Mouse (Mus musculus) myocyte (in vitro differentiated cells): Measurements from ENCODE around the gene Pdzd2. TPM values are rescaled to one million over a fixed set of nuclear protein-coding genes. Genes with fewer than 3 reads are reported as not detected.

Source experiments
- H3K27me3 ChIP-seq: one replicate; pipeline ENCODE4 v1.6.1; 2011; ENCODE audit not compliant: control insufficient read depth, insufficient read depth, insufficient read length
- H3K36me3 ChIP-seq: one replicate; pipeline ENCODE4 v1.6.1; 2011; ENCODE audit not compliant: control insufficient read depth, insufficient read depth
- H3K4me2 ChIP-seq: one replicate; pipeline ENCODE4 v1.6.1; 2011; ENCODE audit warnings: low read depth, control low read depth
- H3K4me3 ChIP-seq: one replicate; pipeline ENCODE4 v1.5.1; 2011; ENCODE audit warnings: mild to moderate bottlenecking, control low read depth, moderate library complexity
- H3K79me2 ChIP-seq: one replicate; pipeline ENCODE4 v1.6.1; 2011; ENCODE audit not compliant: control insufficient read depth, insufficient read depth
- H3ac ChIP-seq: one replicate; pipeline ENCODE4 v1.6.1; 2011; ENCODE audit not compliant: control insufficient read depth, insufficient read length
- CEBPB ChIP-seq: IDR thresholded peaks from 2 replicates; pipeline ENCODE4 v1.6.1; 2011; ENCODE audit warnings: mild to moderate bottlenecking, moderate library complexity; ENCODE audit not compliant: poor library complexity, insufficient read depth, severe bottlenecking
- E2F4 ChIP-seq: IDR thresholded peaks from one replicate; pipeline ENCODE4 v1.6.1; 2011; ENCODE audit warnings: mild to moderate bottlenecking, control low read depth, moderate library complexity; ENCODE audit not compliant: insufficient read depth
- MAX ChIP-seq: IDR thresholded peaks from one replicate; pipeline ENCODE4 v1.6.1; 2011; ENCODE audit warnings: low read depth, mild to moderate bottlenecking, control low read depth
- MYOD1 ChIP-seq, 3 experiments: IDR thresholded peaks; one replicate each; pipeline ENCODE4 v1.6.1; 2011; ENCODE audit warnings: control low read depth in 2 of 3, low read depth in 2 of 3, mild to moderate bottlenecking in 2 of 3, moderate library complexity in 1 of 3; ENCODE audit not compliant: insufficient read length in 2 of 3, control insufficient read depth in 1 of 3
- MYOG ChIP-seq, 3 experiments: IDR thresholded peaks; one replicate each; pipeline ENCODE4 v1.6.1; 2011; ENCODE audit warnings: control low read depth in 2 of 3, low read depth in 2 of 3, mild to moderate bottlenecking in 2 of 3; ENCODE audit not compliant: insufficient read length in 2 of 3, control insufficient read depth in 1 of 3, insufficient read depth in 1 of 3
- POLR2A ChIP-seq: IDR thresholded peaks from one replicate; pipeline ENCODE4 v1.6.1; 2011; ENCODE audit warnings: low read depth, mild to moderate bottlenecking, control low read depth, moderate library complexity; ENCODE audit not compliant: insufficient read length
- POLR2AphosphoS2 ChIP-seq: IDR thresholded peaks from one replicate; pipeline ENCODE4 v1.6.1; 2011; ENCODE audit warnings: low read depth, control low read depth; ENCODE audit not compliant: insufficient read length
- REST ChIP-seq: IDR thresholded peaks from one replicate; pipeline ENCODE4 v1.6.1; 2011; ENCODE audit warnings: mild to moderate bottlenecking, control low read depth, moderate library complexity; ENCODE audit not compliant: insufficient read depth, insufficient read length
- SRF ChIP-seq: IDR thresholded peaks from one replicate; pipeline ENCODE4 v1.6.1; 2011; ENCODE audit warnings: low read depth; ENCODE audit not compliant: control insufficient read depth, insufficient read length
- TCF12 ChIP-seq: IDR thresholded peaks from one replicate; pipeline ENCODE4 v1.6.1; 2011; ENCODE audit warnings: mild to moderate bottlenecking, control low read depth; ENCODE audit not compliant: poor library complexity, insufficient read depth, severe bottlenecking
- TCF3 ChIP-seq: IDR thresholded peaks from one replicate; pipeline ENCODE4 v1.6.1; 2011; ENCODE audit warnings: low read depth, control low read depth; ENCODE audit not compliant: insufficient read length
- USF1 ChIP-seq: IDR thresholded peaks from one replicate; pipeline ENCODE4 v1.6.1; 2011; ENCODE audit warnings: low read depth, mild to moderate bottlenecking, control low read depth, moderate library complexity
- polyA plus RNA-seq: library from polyadenylated mRNA; unstranded; fragments of >200 nt; fragmentation: generic; extraction: Trizol; gene quantifications from one replicate; pipeline ENCODE4 v1.2.1, GENCODE M21; 2012; ENCODE audit warnings: missing spikeins

Pdzd2 gene
- polyA plus RNA-seq, 1 experiment: 0.01 TPM

DNA sequence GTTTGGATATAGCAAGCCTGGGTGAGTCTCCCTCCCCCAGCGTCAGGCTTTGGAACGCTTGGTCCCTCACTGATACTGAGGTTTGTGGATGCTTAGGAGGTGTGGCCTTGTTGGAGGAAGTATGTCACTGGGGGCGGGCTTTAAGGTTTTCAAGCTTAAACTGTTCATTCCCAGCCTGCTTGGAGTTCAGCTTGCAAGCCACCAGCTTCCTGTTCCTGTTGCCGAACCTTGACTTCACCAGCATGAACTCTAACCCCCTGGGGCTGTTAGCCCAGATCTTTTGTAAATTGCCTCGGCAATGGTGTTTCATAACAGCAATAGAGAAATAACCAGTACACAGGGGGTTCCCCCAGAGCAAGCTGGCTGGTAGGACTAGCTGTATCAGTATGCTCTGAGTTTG is 260.4 kb downstream of the Pdzd2 start:
- peaks cover 4% of the 10 kb centered on the region for H3K27me3 ChIP-seq
- H3ac ChIP-seq: no peak overlapping the region
- no peaks in the 10 kb centered on the region for H3K36me3 ChIP-seq
- TF ChIP-seq E2F4: no peak
- no peak for TF ChIP-seq REST
- no peak for TF ChIP-seq SRF
- no peak for TF ChIP-seq CEBPB
- H3K4me3 ChIP-seq: no peak overlapping the region
- H3K4me2 ChIP-seq: no peak overlapping the region
- no peaks in the 10 kb centered on the region for H3K79me2 ChIP-seq

DNA sequence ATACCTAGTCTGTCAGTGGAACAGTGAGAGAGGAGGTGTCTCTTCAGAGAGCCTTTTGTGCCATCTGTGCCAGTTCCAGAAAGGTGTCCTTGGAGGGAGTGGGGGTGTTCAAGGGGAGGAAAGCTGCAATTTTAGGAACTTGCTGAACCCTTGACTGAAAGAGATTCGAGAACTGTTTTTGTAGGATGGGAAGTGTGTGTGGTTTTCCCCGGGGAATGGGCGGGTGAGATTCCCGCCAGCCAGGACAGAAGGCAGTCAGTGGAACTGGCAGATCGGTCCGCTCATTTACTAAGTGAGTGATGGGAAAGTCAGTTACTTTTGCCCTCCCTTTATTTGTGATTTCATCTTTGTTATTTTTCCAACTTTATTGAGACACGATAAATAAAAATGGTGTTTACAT is 266.1 kb downstream of the Pdzd2 start:
- Histone ChIP-seq H3K27me3 (no peaks in the 10 kb centered on the region), H3K4me2 (no peak overlapping the region), H3K4me3 (no peak overlapping the region), H3ac (no peak overlapping the region), H3K79me2 (no peaks in the 10 kb centered on the region), H3K36me3 (no peaks in the 10 kb centered on the region)
- TF ChIP-seq SRF: no peak
- no peak for TF ChIP-seq MYOD1 (IDR thresholded peaks at IDR 0.05; ENCODE audit: control insufficient read depth in 1 of 3, insufficient read length in 2 of 3, low read depth in 2 of 3)

DNA sequence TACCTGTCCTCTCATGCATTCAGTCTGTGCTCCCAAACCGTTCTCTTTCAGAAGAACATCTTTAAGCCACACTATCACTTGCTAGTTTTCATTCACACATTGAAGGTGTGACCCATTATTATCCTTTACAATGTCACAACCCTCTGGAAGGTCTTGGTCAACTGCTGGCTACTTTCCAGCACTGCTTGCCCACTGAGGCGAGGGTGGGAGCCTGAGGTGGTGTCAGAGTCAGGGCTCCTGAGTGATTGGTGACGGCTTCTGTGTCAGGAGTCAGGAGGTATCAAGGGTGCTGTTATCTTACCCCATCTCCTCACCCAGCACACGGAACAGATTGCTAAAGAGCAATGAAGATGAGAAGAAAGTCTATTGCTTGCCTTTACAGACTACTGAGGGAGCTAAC is 267.1 kb downstream of the Pdzd2 start:
- H3K4me2 ChIP-seq: no peak overlapping the region
- H3K36me3 ChIP-seq: no peaks in the 10 kb centered on the region
- TF ChIP-seq MYOG (IDR thresholded peaks at IDR 0.05; ENCODE audit: control insufficient read depth in 1 of 3, insufficient read depth in 1 of 3, insufficient read length in 2 of 3, low read depth in 2 of 3): no peak
- no peak for TF ChIP-seq USF1
- TF ChIP-seq CEBPB: no peak
- TF ChIP-seq E2F4: no peak
- no peak for TF ChIP-seq TCF12
- TF ChIP-seq REST: no peak
- TF ChIP-seq MAX: no peak
- TF ChIP-seq SRF: no peak
- no peak for TF ChIP-seq POLR2A
- TF ChIP-seq TCF3: no peak
- no peak for TF ChIP-seq MYOD1 (IDR thresholded peaks at IDR 0.05; ENCODE audit: control insufficient read depth in 1 of 3, insufficient read length in 2 of 3, low read depth in 2 of 3)
- no peak for TF ChIP-seq POLR2AphosphoS2
- H3ac ChIP-seq: no peak overlapping the region
- no peaks in the 10 kb centered on the region for H3K79me2 ChIP-seq
- H3K4me3 ChIP-seq: no peak overlapping the region
- H3K27me3 ChIP-seq: no peaks in the 10 kb centered on the region

DNA sequence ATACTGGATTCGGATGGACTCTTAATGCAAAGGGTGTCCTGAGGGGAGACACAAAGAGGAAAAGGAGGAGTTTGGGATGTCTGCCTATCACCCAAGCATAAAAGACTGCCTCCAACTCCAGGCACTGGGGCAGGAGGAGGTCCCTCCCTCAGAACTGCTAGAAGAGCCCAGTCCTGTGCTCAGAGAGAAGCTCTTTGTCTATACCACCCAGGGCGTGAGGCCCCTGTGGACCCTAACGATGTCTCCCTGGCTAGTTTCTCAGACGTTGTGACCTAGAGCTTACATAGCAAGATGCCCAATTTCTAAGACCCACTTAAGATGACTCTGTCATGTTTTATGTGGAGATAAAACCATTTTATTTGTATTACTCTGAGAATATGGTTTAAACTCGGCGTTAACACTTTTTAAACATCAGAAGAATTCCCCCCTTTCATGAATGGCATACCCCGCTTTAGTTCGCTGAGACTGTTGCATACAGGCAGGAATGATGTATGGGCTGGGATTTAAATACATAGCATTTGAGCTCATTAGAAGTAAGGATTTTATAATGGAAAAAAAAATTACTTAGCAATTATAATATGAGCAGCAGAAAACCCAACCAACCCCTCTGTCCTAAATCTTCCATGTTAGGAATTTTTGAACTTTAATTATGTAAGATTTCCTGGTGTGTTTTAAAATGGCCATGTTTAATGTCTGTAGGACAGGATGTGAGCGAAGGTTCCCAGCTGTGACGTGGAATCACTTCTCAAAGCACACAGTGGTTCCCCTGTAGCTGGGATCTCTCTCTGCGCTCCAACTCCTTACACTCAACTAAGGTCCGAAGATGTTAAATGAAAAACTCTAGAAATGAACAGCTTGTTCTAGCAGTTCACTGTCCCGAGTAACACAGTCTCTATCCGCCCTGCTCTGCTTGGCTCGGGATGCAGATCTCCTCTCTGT is 268.6 kb downstream of the Pdzd2 start:
- TF ChIP-seq USF1: no peak
- TF ChIP-seq MYOD1 (IDR thresholded peaks at IDR 0.05; ENCODE audit: control insufficient read depth in 1 of 3, insufficient read length in 2 of 3, low read depth in 2 of 3): no peak
- Histone ChIP-seq H3K4me3 (no peak overlapping the region), H3ac (no peak overlapping the region), H3K36me3 (no peaks in the 10 kb centered on the region), H3K27me3 (peaks cover 6% of the 10 kb centered on the region), H3K4me2 (no peak overlapping the region), H3K79me2 (no peaks in the 10 kb centered on the region)

DNA sequence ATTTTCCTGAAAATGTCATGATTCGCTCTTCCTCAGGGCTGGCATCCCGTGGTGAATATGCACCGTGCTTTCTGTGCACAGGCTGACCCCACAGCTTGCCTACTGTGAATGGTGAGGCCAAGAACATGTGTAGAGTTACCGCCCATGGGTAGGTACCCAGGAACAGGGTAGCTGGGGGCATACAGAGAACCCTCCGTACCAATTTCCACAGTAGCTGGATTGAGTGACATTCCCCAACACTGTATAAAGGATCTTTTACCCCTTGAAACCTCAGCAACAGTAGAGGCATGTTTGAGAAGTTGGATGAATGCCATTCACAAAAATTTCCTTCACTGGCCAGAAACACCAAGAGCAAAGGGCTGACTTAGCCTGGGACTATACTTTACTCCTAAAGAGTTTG is 271.1 kb downstream of the Pdzd2 start:
- H3K79me2 ChIP-seq: no peaks in the 10 kb centered on the region
- no peak overlapping the region for H3K4me3 ChIP-seq
- H3K36me3 ChIP-seq: no peaks in the 10 kb centered on the region
- TF ChIP-seq POLR2AphosphoS2 (no peak), MYOD1 (IDR thresholded peaks at IDR 0.05; ENCODE audit: control insufficient read depth in 1 of 3, insufficient read length in 2 of 3, low read depth in 2 of 3) (no peak)
- no peak overlapping the region for H3K4me2 ChIP-seq
- peaks cover 11% of the 10 kb centered on the region for H3K27me3 ChIP-seq
- no peak overlapping the region for H3ac ChIP-seq

DNA sequence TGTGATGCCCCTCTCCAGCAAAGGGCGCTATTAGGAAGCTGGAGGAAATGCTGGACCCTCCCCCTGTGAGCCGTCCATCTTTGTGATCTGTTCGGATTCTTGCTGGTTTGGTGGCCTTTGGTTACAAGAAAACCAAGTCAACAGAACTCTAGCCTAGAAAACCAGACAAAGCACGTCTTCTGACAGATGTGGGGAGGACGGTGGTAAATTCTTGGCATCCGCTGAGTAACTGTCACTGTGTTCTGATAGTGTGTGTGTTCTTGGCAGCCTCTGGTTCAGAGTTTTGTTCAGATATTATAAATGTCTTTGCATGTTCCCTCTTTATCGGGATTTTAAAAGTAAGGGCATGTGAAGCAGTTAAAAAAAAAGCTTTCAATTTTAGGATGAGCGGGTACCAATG is 274.0 kb downstream of the Pdzd2 start:
- H3K4me3 ChIP-seq: no peak overlapping the region

More for the DNA sequence above, 274.0 kb downstream of the Pdzd2 start:
- H3K4me2 ChIP-seq: no peak overlapping the region
- H3ac ChIP-seq: no peak overlapping the region
- TF ChIP-seq TCF12 (no peak), POLR2AphosphoS2 (no peak), CEBPB (no peak), REST (no peak), MYOD1 (IDR thresholded peaks at IDR 0.05; ENCODE audit: control insufficient read depth in 1 of 3, insufficient read length in 2 of 3, low read depth in 2 of 3) (no peak), E2F4 (no peak), TCF3 (no peak), MAX (no peak)
- no peaks in the 10 kb centered on the region for H3K79me2 ChIP-seq
- H3K27me3 ChIP-seq: peaks cover 11% of the 10 kb centered on the region
- H3K36me3 ChIP-seq: no peaks in the 10 kb centered on the region
